Mouse (Mus musculus): Measurements from ENCODE around the gene Speer4e. TPM values are rescaled to one million over a fixed set of nuclear protein-coding genes. Genes with fewer than 3 reads are reported as not detected.
"Not testable (repeated sequence)": the region's sequence is repeated elsewhere in the genome, so short reads cannot be mapped to it uniquely, and the experiment has no call there.

Gene Speer4e
- polyA plus RNA-seq, 1 experiment from 2014 or later: not detected

DNA sequence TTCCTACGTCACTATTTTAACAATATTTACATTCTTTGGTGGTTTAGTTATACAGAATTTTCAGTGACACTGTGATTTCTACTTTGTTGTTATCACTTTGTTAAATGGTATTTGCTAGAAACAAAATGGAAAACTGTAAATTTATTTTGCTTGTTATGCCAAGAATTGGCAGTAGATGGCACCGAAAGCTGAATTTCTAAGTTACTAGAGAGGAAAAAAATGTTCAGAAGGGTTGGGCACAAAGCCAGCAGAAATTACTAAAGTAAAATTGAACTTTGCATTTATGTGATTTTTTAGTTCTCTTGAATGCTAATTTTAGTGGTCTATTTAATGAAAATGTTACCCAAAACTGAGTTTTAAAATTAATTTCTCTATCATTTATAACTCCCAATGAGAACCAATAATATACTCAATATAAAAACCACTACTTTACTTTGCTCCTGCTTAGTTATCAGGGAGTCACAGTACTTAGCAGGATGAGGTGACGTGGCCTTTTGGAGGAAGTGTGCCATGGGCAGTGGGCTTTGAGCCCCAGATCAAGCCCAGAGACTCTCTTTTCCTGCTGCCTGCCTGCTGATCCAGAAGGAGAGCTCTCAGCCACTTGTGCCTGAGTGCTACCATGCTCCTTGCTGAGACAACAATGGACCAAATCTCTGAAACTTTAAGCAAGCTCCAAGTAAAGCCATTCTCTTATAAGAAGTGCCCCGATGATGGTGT is 9.4 kb upstream of the Speer4e start:
- not testable (repeated sequence) for H3K27me3 ChIP-seq (replicated peaks; ENCODE audit: low read depth, poor library complexity, severe bottlenecking); H3K4me3 ChIP-seq; H3K4me1 ChIP-seq; DNase-seq (ENCODE audit: low spot score); H3K27ac ChIP-seq (replicated peaks); H3K36me3 ChIP-seq (replicated peaks)
- H3K9me3 ChIP-seq: peaks cover 30% of the 10 kb centered on the region
- WGBS: 60% methylated on average over 4 of the region's 4 CpGs

DNA sequence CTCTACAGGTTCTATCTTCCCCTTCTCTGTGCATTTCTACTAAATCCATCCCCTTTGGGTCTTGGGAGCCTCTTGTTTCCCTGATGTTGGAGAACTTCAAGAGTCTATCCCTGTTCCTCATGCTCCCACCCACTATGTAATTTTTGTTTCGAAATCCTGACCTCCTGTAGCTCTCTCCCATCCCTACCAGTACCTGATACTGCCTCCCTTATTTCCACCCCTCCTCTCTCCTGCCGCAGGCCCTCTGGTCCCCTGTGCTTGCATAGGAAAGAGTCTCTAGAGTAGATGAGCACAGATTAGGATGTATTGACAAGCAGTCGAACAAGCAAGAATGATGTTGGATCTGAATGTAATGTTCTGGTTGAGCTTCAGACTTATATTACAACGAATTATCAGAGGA is 7.3 kb upstream of the Speer4e start:
- peaks cover 21% of the 10 kb centered on the region for H3K9me3 ChIP-seq
- not testable (repeated sequence) for H3K4me3 ChIP-seq; H3K27me3 ChIP-seq (replicated peaks; ENCODE audit: low read depth, poor library complexity, severe bottlenecking); H3K4me1 ChIP-seq; H3K36me3 ChIP-seq (replicated peaks); DNase-seq (ENCODE audit: low spot score); H3K27ac ChIP-seq (replicated peaks)
- WGBS: 69% methylated on average over 4 of the region's 4 CpGs

DNA sequence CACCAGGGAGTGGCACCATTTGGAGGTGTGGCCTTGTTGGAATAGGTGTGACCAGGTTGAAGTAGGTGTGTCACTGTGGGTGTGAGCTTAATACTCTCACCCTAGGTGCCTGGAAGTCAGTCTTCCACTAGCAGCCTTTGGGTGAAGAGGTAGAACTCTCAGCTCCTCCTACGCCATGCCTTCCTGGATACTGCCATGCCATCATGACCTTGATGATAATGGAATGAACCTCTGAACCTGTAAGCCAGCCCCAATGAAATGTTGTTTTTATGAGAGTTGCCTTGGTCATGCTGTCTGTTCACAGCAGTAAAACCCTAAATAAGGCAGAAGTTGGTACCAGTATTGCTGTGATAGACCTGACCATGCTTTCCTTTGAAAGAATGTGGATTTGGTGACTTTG is 2.8 kb upstream of the Speer4e start:
- DNase-seq (ENCODE audit: low spot score); H3K27me3 ChIP-seq (replicated peaks; ENCODE audit: low read depth, poor library complexity, severe bottlenecking); H3K4me3 ChIP-seq; H3K36me3 ChIP-seq (replicated peaks); H3K27ac ChIP-seq (replicated peaks); H3K4me1 ChIP-seq: not testable (repeated sequence)
- H3K9me3 ChIP-seq: peaks cover 24% of the 10 kb centered on the region
- 86% methylated on average over 1 of the region's 1 CpGs for WGBS

DNA sequence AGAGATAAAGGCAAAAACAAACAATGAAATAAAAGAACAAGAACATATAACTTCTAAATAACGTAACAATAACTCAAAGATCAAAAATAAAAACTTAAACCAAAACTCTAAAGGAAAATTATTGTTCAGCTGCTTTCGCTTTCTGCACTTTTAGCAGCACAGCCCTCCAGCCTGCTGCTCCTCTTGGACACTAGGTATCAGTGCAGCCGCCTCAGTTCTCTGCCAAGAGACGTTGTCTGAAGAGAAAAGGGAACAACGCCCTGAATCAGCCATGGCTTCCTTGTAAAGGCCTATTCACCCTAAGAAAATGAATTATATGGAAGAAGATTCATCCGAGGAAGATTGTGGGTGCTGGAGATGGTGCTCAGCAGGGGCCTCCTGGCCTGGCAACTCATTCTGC is 4.5 kb downstream of the Speer4e start:
- not testable (repeated sequence) for DNase-seq (ENCODE audit: low spot score); H3K27ac ChIP-seq (replicated peaks); H3K4me3 ChIP-seq; H3K36me3 ChIP-seq (replicated peaks); H3K4me1 ChIP-seq; H3K27me3 ChIP-seq (replicated peaks; ENCODE audit: low read depth, poor library complexity, severe bottlenecking)
- H3K9me3 ChIP-seq: peaks cover 10% of the 10 kb centered on the region
- WGBS: 75% methylated on average over 5 of the region's 6 CpGs

DNA sequence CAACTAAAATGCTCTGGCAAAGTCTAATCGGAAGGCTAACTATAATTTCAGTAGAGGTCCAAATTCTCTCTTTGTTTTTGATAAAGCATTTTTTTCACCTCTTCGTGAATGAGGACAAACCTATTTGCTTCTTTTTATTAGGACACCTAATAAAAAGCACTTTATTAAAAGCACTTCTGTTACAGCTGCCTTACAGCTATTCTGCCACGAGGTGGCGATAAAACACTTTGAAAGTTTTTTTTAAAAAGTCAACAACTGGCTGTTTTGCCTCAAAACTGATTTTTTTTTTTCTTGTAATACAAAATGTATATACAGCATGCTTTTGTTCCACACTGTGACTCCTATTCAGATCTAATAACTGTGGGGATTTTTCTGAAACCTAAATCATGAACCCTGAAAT is 11.2 kb downstream of the Speer4e start:
- H3K36me3 ChIP-seq (replicated peaks): not testable (repeated sequence)

DNA sequence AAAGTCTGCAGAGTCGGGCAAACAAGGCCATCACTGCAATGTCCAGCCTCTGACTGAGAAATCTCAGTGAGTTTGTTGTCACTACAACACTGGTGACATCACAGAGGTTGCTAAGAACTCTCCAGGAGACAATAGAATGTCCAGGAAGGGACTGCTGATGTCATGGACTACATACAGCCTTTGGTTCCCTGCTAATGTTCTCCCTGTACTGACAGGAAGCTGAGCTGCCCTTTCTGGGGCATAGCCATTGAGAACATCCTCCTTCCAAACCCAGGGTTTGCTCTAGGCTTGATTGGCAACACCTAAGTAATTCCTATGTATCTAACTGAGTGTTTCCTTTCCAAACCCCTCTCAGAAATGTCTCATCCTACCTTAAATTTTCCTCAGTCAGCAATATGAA is 23.4 kb downstream of the Speer4e start, which contains the start of gene Gm9758:
TSS of gene Gm9758 (minus strand) at position 101 of the 400 bp plus-strand sequence.
- H3K9me3 ChIP-seq; H3K27ac ChIP-seq (replicated peaks); H3K4me3 ChIP-seq; H3K4me1 ChIP-seq; H3K36me3 ChIP-seq (replicated peaks); DNase-seq (ENCODE audit: low spot score); H3K27me3 ChIP-seq (replicated peaks; ENCODE audit: low read depth, poor library complexity, severe bottlenecking): not testable (repeated sequence)
- WGBS: 56% methylated on average over 1 of the region's 1 CpGs

More for the DNA sequence above, 11.2 kb downstream of the Speer4e start:
- 28% methylated on average over 4 of the region's 4 CpGs for WGBS
- H3K4me1 ChIP-seq; H3K9me3 ChIP-seq; H3K27me3 ChIP-seq (replicated peaks; ENCODE audit: low read depth, poor library complexity, severe bottlenecking); DNase-seq (ENCODE audit: low spot score); H3K4me3 ChIP-seq; H3K27ac ChIP-seq (replicated peaks): not testable (repeated sequence)

DNA sequence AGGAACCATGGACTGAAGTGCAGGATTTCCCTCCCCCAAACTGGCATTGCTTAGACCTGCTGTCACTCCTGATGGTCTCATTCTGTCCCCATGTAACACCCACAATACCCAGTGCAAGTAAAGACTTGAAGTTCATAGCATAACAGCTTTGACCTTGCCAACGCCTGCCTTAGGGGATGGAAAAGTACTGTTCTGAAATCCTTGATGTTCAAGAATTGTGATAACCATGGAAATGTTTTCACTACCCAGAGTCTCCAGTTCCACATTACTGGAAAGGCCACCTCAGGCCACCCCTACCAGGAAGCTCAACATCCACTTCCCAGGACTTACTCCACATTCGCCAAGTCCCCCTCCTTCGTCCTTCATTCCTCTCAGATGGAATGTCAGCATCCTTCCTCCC is 23.9 kb downstream of the Speer4e start:
- H3K36me3 ChIP-seq (replicated peaks); H3K27ac ChIP-seq (replicated peaks); H3K27me3 ChIP-seq (replicated peaks; ENCODE audit: low read depth, poor library complexity, severe bottlenecking); H3K4me3 ChIP-seq; DNase-seq (ENCODE audit: low spot score); H3K4me1 ChIP-seq; H3K9me3 ChIP-seq: not testable (repeated sequence)
- 77% methylated on average over 2 of the region's 3 CpGs for WGBS

DNA sequence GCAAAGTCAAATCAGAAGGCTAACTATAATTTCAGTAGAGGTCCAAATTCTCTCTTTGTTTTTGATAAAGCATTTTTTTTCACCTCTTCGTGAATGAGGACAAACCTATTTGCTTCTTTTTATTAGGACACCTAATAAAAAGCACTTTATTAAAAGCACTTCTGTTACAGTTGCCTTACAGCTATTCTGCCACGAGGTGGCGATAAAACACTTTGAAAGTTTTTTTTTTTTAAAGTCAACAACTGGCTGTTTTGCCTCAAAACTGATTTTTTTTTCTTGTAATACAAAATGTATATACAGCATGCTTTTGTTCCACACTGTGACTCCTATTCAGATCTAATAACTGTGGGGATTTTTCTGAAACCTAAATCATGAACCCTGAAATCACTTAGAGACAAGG is 34.7 kb downstream of the Speer4e start:
- H3K36me3 ChIP-seq (replicated peaks); DNase-seq (ENCODE audit: low spot score); H3K4me3 ChIP-seq; H3K27me3 ChIP-seq (replicated peaks; ENCODE audit: low read depth, poor library complexity, severe bottlenecking); H3K27ac ChIP-seq (replicated peaks); H3K4me1 ChIP-seq: not testable (repeated sequence)
- WGBS: 19% methylated on average over 3 of the region's 3 CpGs
- H3K9me3 ChIP-seq: peaks cover 23% of the 10 kb centered on the region

DNA sequence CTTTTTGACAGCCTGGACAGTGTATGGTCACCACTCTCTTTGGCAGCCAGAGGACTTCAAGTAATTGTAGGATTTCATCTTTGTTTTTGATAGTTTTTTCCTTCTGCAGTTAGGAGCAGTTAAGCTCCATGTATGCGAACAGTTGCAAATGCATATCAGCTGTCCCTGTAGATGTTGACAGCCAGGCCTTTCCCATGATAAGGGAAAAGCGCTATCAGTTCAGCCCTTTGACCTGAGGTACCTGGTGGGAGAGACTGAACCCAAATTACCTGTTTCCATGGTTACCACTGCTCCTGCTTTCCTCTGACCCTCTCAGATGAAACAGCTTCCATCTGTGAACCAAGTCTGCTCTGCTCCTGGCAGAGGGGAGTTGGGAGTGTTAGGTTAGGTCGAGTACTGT is 46.0 kb downstream of the Speer4e start:
- Histone ChIP-seq H3K27me3 (replicated peaks; ENCODE audit: low read depth, poor library complexity, severe bottlenecking) (no peaks in the 10 kb centered on the region), H3K27ac (replicated peaks) (no peak overlapping the region), H3K4me1 (no peaks in the 10 kb centered on the region), H3K36me3 (replicated peaks) (no peaks in the 10 kb centered on the region), H3K9me3 (peaks cover 23% of the 10 kb centered on the region; the same call in 1 of the 2 replicates), H3K4me3 (no peak overlapping the region)
- 82% methylated on average over 3 of the region's 3 CpGs for WGBS
- no peak for DNase-seq (ENCODE audit: low spot score)

DNA sequence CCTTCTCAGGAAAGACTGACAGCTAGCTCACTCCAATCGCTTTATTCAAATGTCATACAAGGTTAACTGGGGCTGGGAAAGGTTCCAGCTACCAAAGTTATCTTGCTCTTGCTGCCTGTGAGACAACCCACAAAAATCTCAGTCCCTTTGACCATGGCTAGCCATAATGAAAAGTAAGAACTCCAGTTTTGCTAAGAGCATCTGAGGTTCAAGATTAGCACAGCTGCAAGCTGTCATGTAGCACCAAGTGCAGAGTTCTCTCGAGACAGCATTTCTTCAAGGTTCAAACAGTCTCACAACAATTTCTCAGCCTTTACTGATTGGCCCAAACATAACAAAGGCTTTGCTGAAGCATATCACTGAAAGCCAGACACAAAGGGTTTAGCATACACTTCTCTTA is 52.9 kb downstream of the Speer4e start:
- not testable (repeated sequence) for DNase-seq (ENCODE audit: low spot score); H3K27me3 ChIP-seq (replicated peaks; ENCODE audit: low read depth, poor library complexity, severe bottlenecking); H3K27ac ChIP-seq (replicated peaks); H3K9me3 ChIP-seq; H3K4me3 ChIP-seq; H3K4me1 ChIP-seq; H3K36me3 ChIP-seq (replicated peaks)
- 73% methylated on average over 2 of the region's 2 CpGs for WGBS

Other genes starting within 250 kb of the Speer4e start
- gene Gm9758, start 23.5 kb downstream of the Speer4e start, polyA plus RNA-seq (2016; fragmentation: Nextera tagmentation; extraction: Ambion mirVana): not detected in 2 replicates
- not detected in 2 replicates for gene Gm10354, start 40.5 kb upstream of the Speer4e start, polyA plus RNA-seq (2016; fragmentation: Nextera tagmentation; extraction: Ambion mirVana)
- not detected in 2 replicates for gene Gm17019, start 94.6 kb upstream of the Speer4e start, polyA plus RNA-seq (2016; fragmentation: Nextera tagmentation; extraction: Ambion mirVana)

Data from embryonic facial prominence, embryonic 10.5 days (tissue).